Mouse (Mus musculus): ENCODE results near the gene Pramef17. TPM values are rescaled to one million over a fixed set of nuclear protein-coding genes. Genes with fewer than 3 reads are reported as not detected.
"Not testable (repeated sequence)": the region's sequence is repeated elsewhere in the genome, so short reads cannot be mapped to it uniquely, and the experiment has no call there.

Gene Pramef17
- not detected in 2 replicates for polyA plus RNA-seq (2014; fragmentation: Nextera tagmentation; extraction: Ambion mirVana)

GRCm38 (mm10) chr4:143994269-143994668 lies at the start of gene Pramef17:
Pramef17 (minus strand) TSS chr4:143994369.
- not testable (repeated sequence) for H3K9ac ChIP-seq (ENCODE audit: low read depth, low read length); DNase-seq (ENCODE audit: low spot score); ATAC-seq (replicated peaks; ENCODE audit: low FRiP score); H3K27ac ChIP-seq (ENCODE audit: low read depth, low read length); H3K4me1 ChIP-seq (replicated peaks; ENCODE audit: control insufficient read depth, insufficient read depth, low read length); H3K4me2 ChIP-seq; H3K4me3 ChIP-seq (ENCODE audit: low read depth, low read length); H3K36me3 ChIP-seq (ENCODE audit: control insufficient read depth, insufficient read depth, low read length); H3K27me3 ChIP-seq (replicated peaks; ENCODE audit: control insufficient read depth, insufficient read depth, low read length); H3K9me3 ChIP-seq (ENCODE audit: control insufficient read depth, low read length)
- WGBS = 44% methylated on average over 3 of the region's 3 CpGs

- 92% methylated on average over 14 of the region's 17 CpGs for WGBS
- H3K4me1 ChIP-seq (replicated peaks; ENCODE audit: control insufficient read depth, insufficient read depth, low read length); H3K9me3 ChIP-seq (ENCODE audit: control insufficient read depth, low read length); H3K27ac ChIP-seq (ENCODE audit: low read depth, low read length); ATAC-seq (replicated peaks; ENCODE audit: low FRiP score); DNase-seq (ENCODE audit: low spot score); H3K4me2 ChIP-seq; H3K27me3 ChIP-seq (replicated peaks; ENCODE audit: control insufficient read depth, insufficient read depth, low read length); H3K36me3 ChIP-seq (ENCODE audit: control insufficient read depth, insufficient read depth, low read length); H3K9ac ChIP-seq (ENCODE audit: low read depth, low read length); H3K4me3 ChIP-seq (ENCODE audit: low read depth, low read length): not testable (repeated sequence)
Measured at GRCm38 (mm10) chr4:143988126-143988525, 6.0 kb downstream of the Pramef17 start.

GRCm38 (mm10) chr4:143987475-143987941 lies 6.7 kb downstream of the Pramef17 start:
- not testable (repeated sequence) for H3K4me3 ChIP-seq (ENCODE audit: low read depth, low read length); H3K4me2 ChIP-seq; H3K36me3 ChIP-seq (ENCODE audit: control insufficient read depth, insufficient read depth, low read length); H3K9ac ChIP-seq (ENCODE audit: low read depth, low read length); H3K9me3 ChIP-seq (ENCODE audit: control insufficient read depth, low read length); DNase-seq (ENCODE audit: low spot score); H3K4me1 ChIP-seq (replicated peaks; ENCODE audit: control insufficient read depth, insufficient read depth, low read length); ATAC-seq (replicated peaks; ENCODE audit: low FRiP score); H3K27me3 ChIP-seq (replicated peaks; ENCODE audit: control insufficient read depth, insufficient read depth, low read length); H3K27ac ChIP-seq (ENCODE audit: low read depth, low read length)
- WGBS = 93% methylated on average over 3 of the region's 17 CpGs

- not testable (repeated sequence) for H3K4me2 ChIP-seq; H3K9ac ChIP-seq (ENCODE audit: low read depth, low read length); H3K27me3 ChIP-seq (replicated peaks; ENCODE audit: control insufficient read depth, insufficient read depth, low read length); ATAC-seq (replicated peaks; ENCODE audit: low FRiP score); H3K4me3 ChIP-seq (ENCODE audit: low read depth, low read length); H3K27ac ChIP-seq (ENCODE audit: low read depth, low read length); H3K36me3 ChIP-seq (ENCODE audit: control insufficient read depth, insufficient read depth, low read length); H3K4me1 ChIP-seq (replicated peaks; ENCODE audit: control insufficient read depth, insufficient read depth, low read length); H3K9me3 ChIP-seq (ENCODE audit: control insufficient read depth, low read length); DNase-seq (ENCODE audit: low spot score)
- 67% methylated on average over 2 of the region's 9 CpGs for WGBS
Measured at GRCm38 (mm10) chr4:143985733-143986132, 8.4 kb downstream of the Pramef17 start.

GRCm38 (mm10) chr4:143985165-143985564 lies 9.0 kb downstream of the Pramef17 start:
- H3K27me3 ChIP-seq (replicated peaks; ENCODE audit: control insufficient read depth, insufficient read depth, low read length); DNase-seq (ENCODE audit: low spot score); H3K4me1 ChIP-seq (replicated peaks; ENCODE audit: control insufficient read depth, insufficient read depth, low read length); H3K27ac ChIP-seq (ENCODE audit: low read depth, low read length); H3K9ac ChIP-seq (ENCODE audit: low read depth, low read length); ATAC-seq (replicated peaks; ENCODE audit: low FRiP score); H3K36me3 ChIP-seq (ENCODE audit: control insufficient read depth, insufficient read depth, low read length); H3K9me3 ChIP-seq (ENCODE audit: control insufficient read depth, low read length); H3K4me2 ChIP-seq; H3K4me3 ChIP-seq (ENCODE audit: low read depth, low read length): not testable (repeated sequence)
- WGBS = no CpG with 5 or more reads among the region's 7 CpGs

- no CpG with 5 or more reads among the region's 1 CpGs for WGBS
- not testable (repeated sequence) for ATAC-seq (replicated peaks; ENCODE audit: low FRiP score)
Measured at GRCm38 (mm10) chr4:143983446-143983845, 10.7 kb downstream of the Pramef17 start.

GRCm38 (mm10) chr4:143966850-143967249 lies 27.3 kb downstream of the Pramef17 start, which contains the start of gene Gm13101:
Gm13101 (minus strand) TSS chr4:143966950.
- 30% methylated on average over 2 of the region's 2 CpGs for WGBS
- H3K4me2 ChIP-seq; H3K9me3 ChIP-seq (ENCODE audit: control insufficient read depth, low read length); H3K27ac ChIP-seq (ENCODE audit: low read depth, low read length); H3K9ac ChIP-seq (ENCODE audit: low read depth, low read length); DNase-seq (ENCODE audit: low spot score); H3K27me3 ChIP-seq (replicated peaks; ENCODE audit: control insufficient read depth, insufficient read depth, low read length); ATAC-seq (replicated peaks; ENCODE audit: low FRiP score); H3K4me1 ChIP-seq (replicated peaks; ENCODE audit: control insufficient read depth, insufficient read depth, low read length); H3K36me3 ChIP-seq (ENCODE audit: control insufficient read depth, insufficient read depth, low read length); H3K4me3 ChIP-seq (ENCODE audit: low read depth, low read length): not testable (repeated sequence)

More at GRCm38 (mm10) chr4:143983446-143983845, 10.7 kb downstream of the Pramef17 start:
- H3K9ac ChIP-seq (ENCODE audit: low read depth, low read length); H3K36me3 ChIP-seq (ENCODE audit: control insufficient read depth, insufficient read depth, low read length); H3K4me3 ChIP-seq (ENCODE audit: low read depth, low read length); DNase-seq (ENCODE audit: low spot score); H3K4me1 ChIP-seq (replicated peaks; ENCODE audit: control insufficient read depth, insufficient read depth, low read length); H3K27ac ChIP-seq (ENCODE audit: low read depth, low read length); H3K27me3 ChIP-seq (replicated peaks; ENCODE audit: control insufficient read depth, insufficient read depth, low read length); H3K9me3 ChIP-seq (ENCODE audit: control insufficient read depth, low read length); H3K4me2 ChIP-seq: not testable (repeated sequence)

- not testable (repeated sequence) for H3K27me3 ChIP-seq (replicated peaks; ENCODE audit: control insufficient read depth, insufficient read depth, low read length); H3K9me3 ChIP-seq (ENCODE audit: control insufficient read depth, low read length); ATAC-seq (replicated peaks; ENCODE audit: low FRiP score); H3K4me1 ChIP-seq (replicated peaks; ENCODE audit: control insufficient read depth, insufficient read depth, low read length); DNase-seq (ENCODE audit: low spot score); H3K36me3 ChIP-seq (ENCODE audit: control insufficient read depth, insufficient read depth, low read length); H3K4me3 ChIP-seq (ENCODE audit: low read depth, low read length); H3K4me2 ChIP-seq; H3K9ac ChIP-seq (ENCODE audit: low read depth, low read length); H3K27ac ChIP-seq (ENCODE audit: low read depth, low read length)
- 74% methylated on average over 1 of the region's 1 CpGs for WGBS
Measured at GRCm38 (mm10) chr4:143950916-143951315, 43.3 kb downstream of the Pramef17 start, which contains the start of gene Pramef25. Pramef25 (minus strand) TSS chr4:143951016.

All from liver, embryonic 11.5 days (tissue).